Comparison of ENCODE assay signal across 8 mouse cellular contexts in the genomic region with DNA sequence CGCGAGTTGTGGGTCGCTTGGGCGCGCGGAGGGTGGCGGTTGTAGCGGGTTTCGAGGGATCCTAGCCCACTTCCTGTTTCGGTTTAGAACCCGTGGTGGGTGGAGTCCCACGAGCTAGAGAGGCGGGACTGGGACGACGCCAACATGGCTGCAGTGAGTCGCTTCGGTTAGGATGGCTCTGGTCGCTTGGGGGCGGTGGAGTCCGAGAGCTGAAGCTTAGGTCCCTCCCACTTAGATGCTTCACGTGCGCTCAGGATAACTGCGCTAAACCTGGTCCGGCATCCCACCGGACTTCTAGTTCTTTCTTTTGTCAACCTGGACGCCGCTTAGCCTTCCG. TPM values are rescaled to one million over a fixed set of nuclear protein-coding genes. Genes with fewer than 3 reads are reported as not detected.
DNase-seq lines count a peak whose midpoint lies in the region; ATAC-seq and TF ChIP-seq lines count a peak whose summit lies in the region.

A gene (minus strand): TSS at position 117 of the 337 bp plus-strand sequence.

- peak; percentile 94 for ATAC-seq in heart, embryonic 15.5 days (replicated peaks; ENCODE audit: insufficient number of reproducible peaks, insufficient read depth, low FRiP score, low read depth)
- ATAC-seq in liver, embryonic 14.5 days (ENCODE audit: insufficient read depth), result peak; percentile 99
- ATAC-seq in neural tube, embryonic 13.5 days (ENCODE audit: low read depth), result peak; percentile 98

- peak; percentile 78 for TF ChIP-seq CTCF in liver, embryonic 14.5 days (IDR thresholded peaks at IDR 0.05; ENCODE audit: low read depth)
- peak; percentile 38; the same call in 1 of the 2 replicates for TF ChIP-seq CTCF in testis, adult 2 months (IDR thresholded peaks at IDR 0.05; ENCODE audit: control insufficient read depth, insufficient read depth, insufficient replicate concordance, low read depth, low read length)

- WGBS in heart, embryonic 15.5 days, result 11% methylated on average over 28 of the region's 28 CpGs
- 17% methylated on average over 17 of the region's 28 CpGs for WGBS in liver, embryonic 14.5 days (ENCODE audit: insufficient replicate concordance)
- 21% methylated on average over 28 of the region's 28 CpGs for WGBS in neural tube, embryonic 13.5 days

- H3K4me3 ChIP-seq in heart, embryonic 15.5 days, result peak within 1 kb of the TSS; percentile 71
- peak within 1 kb of the TSS; percentile 75 to 96 for H3K4me3 ChIP-seq in liver, embryonic 14.5 days (ENCODE audit: insufficient read depth in 1 of 2, low read depth in 2 of 2, low read length in 2 of 2)
- H3K4me3 ChIP-seq in neural tube, embryonic 13.5 days, result peak within 1 kb of the TSS; percentile 56
- peak within 1 kb of the TSS; percentile 86 for H3K4me3 ChIP-seq in testis, adult 2 months (ENCODE audit: control insufficient read depth, low read depth, low read length)

- DNase-seq in CD8-positive naive resting alpha-beta T cell, adult 2 months (ENCODE audit: low read depth in 2 of 2, low spot score in 2 of 2), result peak; percentile 58 to 67
- peak; percentile 65 for DNase-seq in c-Kit-negative CD71-positive TER-119-positive erythroid progenitor cells, embryonic 14.5 days (ENCODE audit: low read depth, low spot score)
- peak; percentile 67 for DNase-seq in fibroblast of lung, adult 2 months (ENCODE audit: low read depth)
- DNase-seq in kidney, postnatal 25 days, result peak; percentile 93 to 94
- peak; percentile 74 to 80 (median 75) for DNase-seq in liver, embryonic 14.5 days (ENCODE audit: low read depth in 3 of 3, low spot score in 3 of 3)

- peak within 1 kb of the TSS; percentile 57 for H3K4me2 ChIP-seq in heart, embryonic 15.5 days
- peak within 1 kb of the TSS; percentile 63 for H3K4me2 ChIP-seq in liver, embryonic 14.5 days (ENCODE audit: low read depth)
- peak within 1 kb of the TSS; percentile 58 for H3K4me2 ChIP-seq in neural tube, embryonic 13.5 days

- H3K9me3 ChIP-seq in heart, embryonic 15.5 days (replicated peaks), result no peaks in the 10 kb centered on the region
- H3K9me3 ChIP-seq in liver, embryonic 14.5 days (ENCODE audit: control insufficient read depth, low read length), result no peaks in the 10 kb centered on the region
- no peaks in the 10 kb centered on the region for H3K9me3 ChIP-seq in neural tube, embryonic 13.5 days

- peak; percentile 72 for TF ChIP-seq POLR2A in testis, adult 2 months (IDR thresholded peaks at IDR 0.05; ENCODE audit: control insufficient read depth, low read depth, low read length)

- H3K4me1 ChIP-seq in heart, embryonic 15.5 days (replicated peaks), result no peaks in the 10 kb centered on the region
- no peaks in the 10 kb centered on the region; a peak in 1 of 4 replicates for H3K4me1 ChIP-seq in liver, embryonic 14.5 days (replicated peaks; ENCODE audit: control insufficient read depth in 2 of 2, insufficient read depth in 2 of 2, low read length in 1 of 2)
- 0 out of 2 replicates have a peak, but pooled peaks cover 5% of the 10 kb centered on the region for H3K4me1 ChIP-seq in neural tube, embryonic 13.5 days (replicated peaks)
- no peaks in the 10 kb centered on the region for H3K4me1 ChIP-seq in testis, adult 2 months (ENCODE audit: control insufficient read depth, insufficient read depth, low read length)

- H3K27me3 ChIP-seq in heart, embryonic 15.5 days, result no peaks in the 10 kb centered on the region
- H3K27me3 ChIP-seq in liver, embryonic 14.5 days (ENCODE audit: control insufficient read depth, insufficient read depth, low read length), result no peaks in the 10 kb centered on the region
- H3K27me3 ChIP-seq in neural tube, embryonic 13.5 days, result no peaks in the 10 kb centered on the region
- H3K27me3 ChIP-seq in testis, adult 2 months (ENCODE audit: control insufficient read depth, insufficient read depth, low read length), result no peaks in the 10 kb centered on the region

- TF ChIP-seq EP300 in liver, embryonic 14.5 days (IDR thresholded peaks at IDR 0.05; ENCODE audit: low read depth), result no peak

- H3K9ac ChIP-seq in heart, embryonic 15.5 days, result peak within 1 kb of the TSS; percentile 56
- peak within 1 kb of the TSS; percentile 80 for H3K9ac ChIP-seq in liver, embryonic 14.5 days (replicated peaks)
- H3K9ac ChIP-seq in neural tube, embryonic 13.5 days, result peak within 1 kb of the TSS; percentile 76

- H3K27ac ChIP-seq in heart, embryonic 15.5 days, result peak within 1 kb of the TSS; percentile 82
- H3K27ac ChIP-seq in liver, embryonic 14.5 days, result peak within 1 kb of the TSS; percentile 25; the same call in 1 of the 2 replicates
- H3K27ac ChIP-seq in neural tube, embryonic 13.5 days (replicated peaks), result peak within 1 kb of the TSS; percentile 33
- peak within 1 kb of the TSS; percentile 91 for H3K27ac ChIP-seq in testis, adult 2 months (ENCODE audit: control insufficient read depth, insufficient read depth, low read depth, low read length)

- no peaks in the 10 kb centered on the region for H3K36me3 ChIP-seq in heart, embryonic 15.5 days
- no peaks in the 10 kb centered on the region for H3K36me3 ChIP-seq in liver, embryonic 14.5 days (replicated peaks; ENCODE audit: control insufficient read depth, insufficient read depth, low read depth)
- H3K36me3 ChIP-seq in neural tube, embryonic 13.5 days, result no peaks in the 10 kb centered on the region
- H3K36me3 ChIP-seq in testis, adult 2 months (ENCODE audit: control insufficient read depth, insufficient read depth, low read length), result no peaks in the 10 kb centered on the region

RNA-seq across cellular contexts. Expression of the gene that starts here (rescaled TPM):
- polyA plus RNA-seq in heart, embryonic 15.5 days (2015; fragmentation: Nextera tagmentation; extraction: Ambion mirVana), result 10.9 and 12.9 TPM in 2 replicates
- 2.6 and 4.1 TPM in 2 replicates for polyA plus RNA-seq in liver, embryonic 14.5 days (2012; rRNA removed)
- 9.1 and 10.9 TPM in 2 replicates for polyA plus RNA-seq in liver, embryonic 14.5 days (2014; fragmentation: Nextera tagmentation; extraction: Ambion mirVana)
- polyA plus RNA-seq in neural tube, embryonic 13.5 days (2015; fragmentation: Nextera tagmentation; extraction: Ambion mirVana), result 14.6 and 16.3 TPM in 2 replicates
- polyA plus RNA-seq in testis, adult 2 months (2012; rRNA removed), result 0.95 and 1.2 TPM in 2 replicates

Comparison
In these comparisons a context has a peak if more than half of its experiments do, and no peak if none do; other contexts are left out.
1. Peak in every context shown above with its lines: DNase-seq, ATAC-seq, H3K4me3 ChIP-seq and H3K27ac ChIP-seq.
2. H3K27ac ChIP-seq: peak in every context shown above with its lines; median percentile 91 in testis, adult 2 months; 82 in heart, embryonic 15.5 days; 33 in neural tube, embryonic 13.5 days; 25 in liver, embryonic 14.5 days.